Mouse (Mus musculus) urinary bladder, adult 18-20 months (tissue): ENCODE data around the gene Rnf224.

Source experiments
- DNase-seq, 2 experiments: peaks; one replicate each; pipeline ENCODE4 v3.0.0; 2022; ENCODE audit warnings: low spot score in 2 of 2, mixed read lengths in 2 of 2

Rnf224 gene

GRCm38 (mm10) chr2:25227406-25227805 is 9.2 kb downstream of the Rnf224 start:
- DNase-seq = no peak

GRCm38 (mm10) chr2:25226864-25227263 is 9.7 kb downstream of the Rnf224 start:
- DNase-seq = no peak

- no peak for DNase-seq
Measured at GRCm38 (mm10) chr2:25225811-25226379, 10.7 kb downstream of the Rnf224 start.

- peak in 1 of 2 experiments; percentile 98 for DNase-seq
Measured at GRCm38 (mm10) chr2:25224766-25225752, 11.5 kb downstream of the Rnf224 start.

DNA sequence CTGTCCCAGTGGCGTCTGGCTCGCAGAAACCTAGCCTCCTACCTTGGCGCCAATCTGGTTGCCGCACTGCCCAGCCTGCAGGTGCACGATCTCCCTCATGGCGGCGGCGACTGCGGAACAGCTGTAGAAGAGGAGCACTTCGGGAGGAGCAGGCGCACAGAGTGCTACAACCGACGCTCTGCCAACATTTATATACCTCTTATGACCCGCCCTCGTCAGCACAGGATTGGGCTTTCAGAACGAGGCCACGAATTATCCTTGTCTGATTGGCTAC is 12.2 kb downstream of the Rnf224 start, which contains the start of gene Tubb4b:
Tubb4b (minus strand) TSS at position 211 of the 274 bp plus-strand sequence.
- DNase-seq = peak in 1 of 2 experiments; percentile 90

GRCm38 (mm10) chr2:25223681-25224491 is 12.7 kb downstream of the Rnf224 start:
- DNase-seq = peak; percentile 75 to 88

DNA sequence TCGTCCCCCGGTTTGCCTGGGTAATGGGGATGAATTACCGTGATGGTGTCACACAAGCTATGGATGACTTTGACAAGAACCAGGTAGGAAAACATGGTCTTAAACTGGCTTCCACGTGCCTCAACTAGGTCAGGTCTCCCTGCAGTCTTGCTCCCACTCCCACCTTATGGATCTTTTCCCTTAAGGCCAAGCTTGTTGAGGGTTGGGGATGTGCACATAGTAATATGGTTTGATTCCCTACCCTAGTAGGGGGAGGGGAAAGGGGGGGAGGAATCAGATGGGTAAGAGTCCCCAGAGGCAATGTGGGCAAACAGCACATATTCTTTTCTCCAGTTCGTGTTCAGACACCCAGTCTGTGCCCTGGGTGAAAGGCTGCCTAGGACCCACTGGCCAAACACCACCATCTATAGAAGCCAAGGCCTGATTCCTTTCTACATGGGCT is 15.2 kb downstream of the Rnf224 start:
- DNase-seq = no peak

- DNase-seq = no peak
Measured at GRCm38 (mm10) chr2:25218445-25218844, 18.1 kb downstream of the Rnf224 start, which contains the start of gene Fam166a. TSS of gene Fam166a (plus strand) at chr2:25218745.

DNA sequence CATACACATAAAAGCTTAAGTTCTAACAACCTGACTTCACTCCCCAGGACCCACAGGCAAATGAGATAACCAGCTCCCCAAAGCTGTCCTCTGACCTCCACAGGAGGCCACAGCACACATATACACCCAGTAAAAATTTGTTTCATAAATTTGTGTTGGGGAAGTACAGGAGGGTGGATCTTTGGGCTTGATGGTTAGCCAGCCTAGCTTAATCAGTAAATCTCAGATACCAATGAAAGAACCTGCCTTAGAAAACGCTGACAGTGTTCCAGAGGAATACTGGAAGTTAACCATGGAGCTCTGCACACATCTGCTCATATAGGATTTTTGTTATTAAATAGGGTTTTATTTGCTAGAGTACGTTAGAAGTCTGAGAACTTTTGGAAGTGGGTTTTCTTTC is 18.9 kb downstream of the Rnf224 start:
- no peak for DNase-seq

DNA sequence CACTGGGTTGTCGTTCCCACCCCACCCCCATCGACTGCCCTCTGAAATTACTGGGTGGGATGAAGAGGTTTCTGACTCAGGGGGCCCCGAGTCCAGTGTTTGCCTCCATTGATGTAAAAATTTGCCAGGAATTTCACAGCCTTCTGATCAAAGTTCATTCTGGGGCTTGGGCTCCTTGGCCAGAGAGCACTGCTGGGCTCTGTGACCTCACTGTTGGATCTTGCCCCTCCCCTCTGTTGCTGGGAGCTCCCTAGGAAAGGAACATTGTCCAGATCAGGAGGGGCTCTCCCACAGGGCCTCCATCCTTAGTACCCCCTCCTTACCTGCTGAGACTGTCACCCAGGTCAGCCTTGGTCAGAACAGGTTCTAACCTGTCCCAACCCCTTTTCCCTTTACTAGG is 22.1 kb downstream of the Rnf224 start, which contains the start of gene Stpg3:
Stpg3 (minus strand) TSS at position 194 of the 400 bp plus-strand sequence.
- DNase-seq = no peak

GRCm38 (mm10) chr2:25213266-25213865 is 23.2 kb downstream of the Rnf224 start:
- DNase-seq = no peak

DNA sequence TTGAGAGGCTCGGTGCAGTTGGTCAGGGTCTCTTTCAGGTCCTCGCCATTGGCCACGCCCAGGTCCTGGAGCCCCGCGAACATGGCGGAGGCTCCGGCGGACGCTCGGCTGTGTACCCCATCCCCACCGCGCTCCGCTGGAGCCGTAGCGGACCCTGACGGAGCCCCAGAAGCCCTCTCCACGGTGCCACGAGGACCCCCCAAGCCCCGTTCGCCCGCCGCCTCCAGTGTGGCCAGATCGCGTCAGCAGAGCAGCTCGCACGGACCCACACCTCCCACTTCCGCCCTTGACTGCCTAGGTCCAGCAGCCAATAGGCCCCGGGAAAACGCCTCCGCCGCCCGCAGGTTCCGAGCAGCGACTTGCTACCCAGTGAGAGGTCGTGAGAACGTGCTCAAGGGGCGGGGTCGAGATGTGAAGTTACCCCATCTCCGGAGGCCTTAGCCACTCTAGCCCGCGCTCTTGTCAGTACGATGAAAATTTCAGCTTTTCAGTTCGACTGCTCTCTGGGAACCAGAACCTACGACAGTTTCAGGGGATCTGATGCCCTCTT is 25.4 kb downstream of the Rnf224 start, which contains the start of gene Nelfb:
Nelfb (minus strand) TSS at position 369 of the 550 bp plus-strand sequence.
- DNase-seq = peak; percentile 87 to 96

GRCm38 (mm10) chr2:25210686-25211085 is 25.9 kb downstream of the Rnf224 start:
- no peak for DNase-seq

DNA sequence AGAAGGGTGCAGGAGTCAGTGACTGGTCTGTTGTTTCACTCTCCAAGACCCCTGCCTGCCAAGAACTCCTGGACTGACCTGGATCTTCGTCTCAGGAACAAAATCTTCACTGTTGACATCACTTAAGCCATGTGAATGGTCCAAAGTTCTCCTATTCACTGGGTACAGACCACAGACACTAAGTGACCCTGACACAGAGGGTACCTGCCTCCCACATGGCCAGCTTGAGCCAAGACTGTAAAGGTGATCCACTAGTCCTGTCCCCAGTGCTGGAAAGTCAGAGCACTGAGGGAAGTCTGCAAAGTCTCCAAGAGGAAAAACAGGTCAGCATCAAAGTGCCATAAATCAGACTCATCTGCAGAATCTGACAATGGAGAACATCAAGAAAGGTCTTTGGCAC is 29.0 kb downstream of the Rnf224 start:
- no peak for DNase-seq

DNA sequence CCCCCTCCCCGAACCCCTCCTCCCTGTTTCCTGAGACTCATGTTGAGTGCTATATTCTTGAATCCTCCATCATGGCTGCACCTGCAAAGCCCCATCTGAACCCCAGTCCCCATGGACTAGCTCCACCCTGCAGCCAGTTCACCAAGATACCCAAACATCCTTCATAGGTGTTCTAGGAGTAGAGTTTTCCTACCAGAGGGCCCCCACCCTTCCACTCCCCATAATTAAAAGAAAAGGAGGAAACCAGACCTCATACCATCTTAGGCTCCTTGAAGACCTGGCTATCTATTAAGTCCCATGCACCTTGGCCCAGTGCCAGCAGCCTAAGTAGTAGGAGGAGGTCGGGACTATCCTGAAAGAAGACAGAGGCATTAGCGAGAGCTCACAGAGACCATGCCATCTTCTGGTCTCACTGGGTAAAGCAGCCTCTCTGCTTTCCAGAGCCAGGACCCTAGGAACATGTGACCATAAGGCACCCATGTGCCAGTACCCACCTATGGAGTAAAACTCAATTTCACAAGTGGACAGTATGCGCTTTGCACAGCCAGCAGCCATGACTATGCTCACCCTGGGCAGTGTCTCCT is 32.9 kb downstream of the Rnf224 start:
- no peak for DNase-seq

GRCm38 (mm10) chr2:25200631-25201030 is 36.0 kb downstream of the Rnf224 start:
- DNase-seq = no peak

DNA sequence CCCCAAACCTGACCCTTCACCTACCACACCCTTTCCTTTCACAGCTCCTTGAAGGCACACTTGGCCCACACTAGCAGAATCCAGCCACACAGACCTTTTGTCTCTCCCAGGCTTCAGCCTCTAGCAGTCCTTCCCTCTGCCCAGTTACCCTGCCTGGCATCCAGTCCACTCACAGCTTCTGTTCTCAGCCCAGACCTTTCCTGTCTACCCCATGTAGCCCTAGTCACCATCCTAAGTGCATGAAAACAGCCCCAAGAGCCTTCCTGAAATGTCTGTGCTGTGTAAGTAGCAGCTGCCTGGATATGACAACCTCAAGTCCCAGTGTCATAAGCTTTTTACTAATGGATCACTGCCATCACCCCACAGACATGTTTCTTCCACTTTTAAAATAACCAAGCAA is 38.6 kb downstream of the Rnf224 start:
- no peak for DNase-seq

- no peak for DNase-seq
Measured at GRCm38 (mm10) chr2:25197191-25197590, 39.4 kb downstream of the Rnf224 start.

DNA sequence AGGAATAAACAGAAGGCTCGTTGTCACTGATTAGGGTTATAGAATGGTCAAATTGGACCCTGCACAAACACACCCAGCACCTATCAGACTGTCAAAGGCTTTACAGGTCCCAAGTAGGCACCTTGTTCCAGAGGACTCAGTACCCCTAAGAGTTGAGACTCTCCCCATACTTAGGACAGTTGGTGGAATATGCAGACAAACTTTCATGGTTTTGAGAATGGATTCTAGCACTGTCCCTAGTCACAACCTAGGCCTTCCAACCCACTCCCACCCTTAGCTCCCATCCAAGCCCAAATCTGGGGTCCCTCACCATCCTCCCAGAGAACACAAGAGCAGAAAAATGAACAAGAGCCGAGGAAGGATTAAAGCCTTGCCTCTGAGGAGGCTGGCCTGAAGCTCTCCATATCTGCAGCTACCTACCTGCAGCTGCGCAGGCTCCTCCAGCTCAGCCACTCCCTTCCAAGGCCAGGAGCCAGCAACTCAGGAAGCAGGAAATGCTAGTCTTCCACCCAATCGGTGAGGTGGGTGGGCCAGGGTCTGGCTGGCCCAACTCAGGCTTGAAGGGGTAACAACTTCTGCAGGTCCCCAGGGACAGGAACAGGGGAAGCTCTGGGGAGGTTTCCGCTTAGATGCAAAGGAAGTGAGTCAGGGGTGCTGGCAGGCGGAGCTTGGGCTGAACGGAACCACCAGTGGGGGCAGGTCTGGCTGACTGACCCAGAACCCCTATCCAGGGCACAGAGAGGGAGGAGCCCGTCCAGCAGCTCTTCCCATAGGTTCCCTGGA is 40.2 kb downstream of the Rnf224 start, which contains the start of gene Tor4a:
Tor4a (minus strand) TSS at position 715 of the 783 bp plus-strand sequence.
- DNase-seq = peak; percentile 70 to 79
